Mouse (Mus musculus) ES-E14 (cell line): ENCODE measurements around the gene Ugt2a3.

Experiments used
- CHD2 ChIP-seq: IDR thresholded peaks from 2 replicates; pipeline ENCODE4 v1.6.1; 2014; ENCODE audit warnings: mild to moderate bottlenecking, low read depth, low read length, inconsistent platforms
- MAFK ChIP-seq: IDR thresholded peaks from 2 replicates; pipeline ENCODE4 v1.6.1; 2014; ENCODE audit warnings: mild to moderate bottlenecking, low read depth, low read length, inconsistent platforms; ENCODE audit not compliant: insufficient read depth
- ZNF384 ChIP-seq: IDR thresholded peaks from 2 replicates; pipeline ENCODE4 v1.6.1; 2012; ENCODE audit warnings: low read depth, low read length, inconsistent platforms

- TF ChIP-seq MAFK (no peak), CHD2 (no peak), ZNF384 (no peak)
Observed at GRCm38 (mm10) chr5:87350350-87350749, 13.4 kb upstream of the Ugt2a3 start.
